Mouse (Mus musculus) embryonic facial prominence, embryonic 14.5 days (tissue): Measurements from ENCODE around the gene Gm11037. TPM values are rescaled to one million over a fixed set of nuclear protein-coding genes. Genes with fewer than 3 reads are reported as not detected.

Experiments used
- ATAC-seq: fragments of 200-750 bp; cut with Nextera tagmentation; 2 replicates; pipeline ENCODE4 v1.8.0; 2017; ENCODE audit warnings: low read depth, moderate number of reproducible peaks, moderate TSS enrichment
- DNase-seq: peaks from one replicate; pipeline ENCODE4 v3.0.0-alpha.2; 2015; ENCODE audit warnings: low spot score
- H3K27ac ChIP-seq: fragments of 300-500 bp; sonication (generic); replicated peaks from 2 replicates; pipeline ENCODE4 v1.5.1; 2014; ENCODE audit warnings: low read depth, mild to moderate bottlenecking, low read length, moderate library complexity
- H3K27me3 ChIP-seq: fragments of 300-500 bp; sonication (generic); replicated peaks from 2 replicates; pipeline ENCODE4 v1.6.1; 2014; ENCODE audit warnings: low read length; ENCODE audit not compliant: control insufficient read depth, insufficient read depth
- H3K36me3 ChIP-seq: fragments of 300-500 bp; sonication (generic); 2 replicates; pipeline ENCODE4 v1.6.1; 2014; ENCODE audit warnings: low read length, mixed read lengths; ENCODE audit not compliant: control insufficient read depth, insufficient read depth
- H3K4me1 ChIP-seq: fragments of 300-500 bp; sonication (generic); 2 replicates; pipeline ENCODE4 v1.6.1; 2014; ENCODE audit warnings: antibody characterized with exemption, low read length; ENCODE audit not compliant: control insufficient read depth, insufficient read depth
- H3K4me2 ChIP-seq: fragments of 300-500 bp; sonication (generic); 2 replicates; pipeline ENCODE4 v1.6.1; 2014; ENCODE audit warnings: low read depth, mild to moderate bottlenecking, low read length, moderate library complexity, mixed read lengths
- H3K4me3 ChIP-seq: fragments of 300-500 bp; sonication (generic); 2 replicates; pipeline ENCODE4 v1.5.1; 2014; ENCODE audit warnings: low read depth, mild to moderate bottlenecking, low read length
- H3K9ac ChIP-seq: fragments of 300-500 bp; sonication (generic); 2 replicates; pipeline ENCODE4 v1.6.1; 2014; ENCODE audit warnings: low read depth, mild to moderate bottlenecking, low read length, moderate library complexity, mixed read lengths
- H3K9me3 ChIP-seq: fragments of 300-500 bp; sonication (generic); 2 replicates; pipeline ENCODE4 v1.6.1; 2016; ENCODE audit warnings: low read length; ENCODE audit not compliant: control insufficient read depth
- WGBS: fragments of 180-500 bp; shearing (Covaris S2); extraction: QIAGEN DNeasy Blood & Tissue Kit; methylation state at CpG from one replicate; pipeline ENCODE4 v1.1.7; 2014; 5-methylcytosine and 5-hydroxymethylcytosine counted together
- polyA plus RNA-seq: library from polyadenylated mRNA; unstranded; fragments of >200 nt; fragmentation: Nextera tagmentation; extraction: Ambion mirVana; gene quantifications from 2 replicates; pipeline ENCODE4 v1.2.1, GENCODE M21; 2014

Gene Gm11037
- not detected in 2 replicates for polyA plus RNA-seq

DNA sequence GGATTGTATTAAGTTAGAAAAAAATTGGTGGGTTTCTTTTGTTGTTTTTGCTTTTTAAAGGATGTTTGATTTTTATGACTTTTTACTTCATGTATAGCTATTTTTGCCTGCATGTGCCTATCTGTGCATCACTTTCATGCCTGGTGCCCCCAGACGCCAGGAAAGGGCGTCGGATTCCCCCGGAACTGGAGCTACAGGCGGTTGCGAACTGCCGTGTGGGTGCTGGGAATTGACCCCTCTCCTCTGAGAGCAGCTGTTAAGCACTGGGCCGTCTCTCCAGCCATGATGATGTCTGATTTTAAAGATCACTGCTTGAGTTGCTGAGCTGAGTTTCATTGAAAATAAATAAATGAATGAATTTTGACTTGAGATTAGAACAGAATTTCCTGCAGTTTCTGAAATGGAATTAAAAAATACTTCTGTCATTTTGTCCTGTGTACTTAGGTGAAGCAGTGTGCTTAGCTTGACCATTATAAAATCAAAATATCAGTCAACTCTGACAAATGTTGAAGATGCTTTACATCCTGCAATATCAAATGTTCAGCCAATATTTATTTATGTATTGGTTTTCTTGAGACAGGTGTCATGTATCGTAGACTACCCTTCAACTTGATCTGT, at the start of gene Gm11037:
Gene Gm11037, plus strand, starts transcription at position 568 of the 618 bp plus-strand sequence.
- DNase-seq, result no peak
- no peak within 1 kb of the TSS for H3K4me3 ChIP-seq
- no peak within 1 kb of the TSS for H3K9ac ChIP-seq
- no peaks in the 10 kb centered on the region for H3K27me3 ChIP-seq
- H3K4me2 ChIP-seq, result no peak within 1 kb of the TSS
- H3K4me1 ChIP-seq, result peaks cover 6% of the 10 kb centered on the region; the same call in 1 of the 2 replicates
- no peaks in the 10 kb centered on the region for H3K9me3 ChIP-seq
- no peak for ATAC-seq
- H3K36me3 ChIP-seq, result peaks cover 43% of the 10 kb centered on the region
- 77% methylated on average over 9 of the region's 9 CpGs for WGBS
- 0 out of 2 replicates have a peak within 1 kb of the TSS, but pooled peaks have one; percentile 23 for H3K27ac ChIP-seq

DNA sequence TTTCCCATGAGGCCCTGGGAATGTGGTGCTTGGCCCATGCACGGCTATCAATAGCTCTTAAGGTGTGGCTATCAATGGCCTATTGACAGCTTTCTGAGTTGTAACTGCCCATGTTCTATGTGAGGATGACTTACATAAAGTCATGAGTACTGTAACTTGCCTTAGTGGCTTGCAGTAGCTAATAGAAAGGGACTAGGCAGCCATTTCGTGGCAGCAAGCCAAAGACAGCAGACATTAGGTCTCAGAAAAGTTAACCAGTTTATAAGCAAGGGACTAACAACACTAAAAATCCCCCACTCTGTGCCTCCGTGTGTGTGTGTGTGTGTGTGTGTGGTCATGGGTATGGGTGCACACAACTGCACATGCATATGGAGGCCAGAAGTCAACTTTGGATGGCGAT, 49.1 kb upstream of the Gm11037 start:
- no peak overlapping the region for H3K9ac ChIP-seq
- ATAC-seq (no peak), DNase-seq (no peak)
- H3K36me3 ChIP-seq, result no peaks in the 10 kb centered on the region
- H3K9me3 ChIP-seq, result no peaks in the 10 kb centered on the region
- H3K27me3 ChIP-seq, result no peaks in the 10 kb centered on the region
- H3K4me2 ChIP-seq, result no peak overlapping the region
- H3K4me1 ChIP-seq, result no peaks in the 10 kb centered on the region
- no peak overlapping the region for H3K4me3 ChIP-seq
- WGBS, result 84% methylated on average over 4 of the region's 4 CpGs
- H3K27ac ChIP-seq, result no peak overlapping the region

DNA sequence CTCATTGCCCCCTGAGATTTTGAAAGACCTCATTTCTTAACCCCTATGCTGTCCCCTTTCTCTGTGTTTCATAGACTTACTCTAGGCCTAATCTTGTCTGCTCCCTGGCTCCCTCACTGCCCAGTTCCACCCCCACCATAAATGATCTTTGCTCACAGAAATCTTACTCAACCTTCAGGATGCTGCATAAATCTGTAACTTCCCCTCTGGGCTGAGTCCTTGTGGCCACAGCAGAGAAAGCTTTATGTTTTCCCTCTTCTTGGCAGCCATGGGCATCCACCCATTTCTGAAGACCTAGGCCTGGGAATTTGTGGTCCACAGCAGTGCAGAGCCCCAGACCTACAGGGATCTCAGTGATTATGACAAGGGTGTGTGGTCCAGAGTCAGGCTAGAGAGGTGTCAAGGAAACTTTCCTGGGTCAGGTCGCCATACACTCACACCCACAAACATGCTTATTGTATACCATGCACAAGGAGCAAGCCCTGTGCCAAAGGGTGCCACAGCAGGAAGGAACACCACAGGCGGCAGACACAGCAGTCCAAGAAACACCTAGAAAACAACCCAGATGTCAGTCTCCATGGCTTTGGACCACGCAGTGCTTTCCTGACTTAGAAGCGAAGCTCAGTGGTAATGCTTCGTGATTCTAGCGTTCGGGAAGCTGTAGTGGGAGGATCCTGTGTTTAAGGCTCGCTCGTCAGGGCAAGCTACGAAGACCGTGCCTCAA, 46.5 kb upstream of the Gm11037 start, which contains the start of gene Siglec1:
Gene Siglec1, minus strand, starts transcription at position 99 of the 724 bp plus-strand sequence.
- H3K4me2 ChIP-seq, result no peak within 1 kb of the TSS
- no peaks in the 10 kb centered on the region for H3K36me3 ChIP-seq
- H3K9ac ChIP-seq, result peak within 1 kb of the TSS; percentile 30; the same call in 1 of the 2 replicates
- H3K4me3 ChIP-seq, result no peak within 1 kb of the TSS
- H3K27me3 ChIP-seq, result no peaks in the 10 kb centered on the region
- DNase-seq (no peak), ATAC-seq (no peak)
- WGBS, result 88% methylated on average over 11 of the region's 11 CpGs
- H3K4me1 ChIP-seq, result no peaks in the 10 kb centered on the region
- H3K27ac ChIP-seq, result no peak within 1 kb of the TSS
- H3K9me3 ChIP-seq, result no peaks in the 10 kb centered on the region

DNA sequence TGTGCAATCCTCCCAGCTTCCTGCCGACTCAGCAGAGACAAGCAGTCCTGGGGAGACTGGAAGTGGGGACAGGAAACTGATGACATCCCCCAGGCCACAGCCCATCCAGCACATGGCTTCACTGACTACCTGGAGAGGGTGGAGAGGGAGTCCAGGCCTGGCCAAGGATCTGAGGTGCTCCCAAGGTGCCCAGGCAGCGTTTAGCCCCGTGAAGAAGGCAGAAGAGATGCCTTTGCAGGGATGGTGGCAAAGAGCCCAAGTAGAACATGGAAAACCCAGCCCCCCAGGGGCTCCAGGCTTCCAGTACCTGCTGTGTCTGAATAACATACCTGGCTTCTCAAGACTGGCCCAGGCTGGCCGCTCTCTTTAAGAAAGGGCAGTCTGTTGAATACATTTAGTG, 44.7 kb upstream of the Gm11037 start:
- WGBS, result 69% methylated on average over 4 of the region's 4 CpGs
- no peak for ATAC-seq
- no peak for DNase-seq

DNA sequence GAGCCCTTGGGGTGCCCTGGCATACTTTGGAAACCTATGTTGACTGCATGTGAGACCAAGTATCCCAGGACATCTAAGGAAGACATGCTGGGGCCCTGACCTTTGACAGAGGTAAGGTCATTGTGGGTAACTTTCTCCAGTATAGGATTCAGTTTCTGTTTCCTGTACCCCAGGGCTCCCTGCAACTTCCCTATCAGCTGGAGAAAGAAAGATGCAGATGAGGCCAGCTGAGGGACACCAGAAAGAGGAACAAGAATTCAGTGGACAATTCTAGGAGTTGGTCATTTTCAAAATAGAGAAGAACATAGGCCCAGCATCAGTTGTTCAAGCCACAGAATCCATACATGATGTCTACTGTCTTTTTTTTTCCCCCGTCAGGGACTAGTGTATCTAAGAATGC, 43.7 kb upstream of the Gm11037 start:
- H3K36me3 ChIP-seq, result no peaks in the 10 kb centered on the region
- H3K9me3 ChIP-seq, result no peaks in the 10 kb centered on the region
- DNase-seq (no peak), ATAC-seq (no peak)
- no peak overlapping the region for H3K27ac ChIP-seq
- WGBS, result 80% methylated on average over 1 of the region's 1 CpGs
- H3K27me3 ChIP-seq, result no peaks in the 10 kb centered on the region
- H3K4me2 ChIP-seq, result no peak overlapping the region
- no peak overlapping the region for H3K4me3 ChIP-seq
- H3K4me1 ChIP-seq, result no peaks in the 10 kb centered on the region
- no peak overlapping the region for H3K9ac ChIP-seq

More for the DNA sequence above, 44.7 kb upstream of the Gm11037 start:
- H3K9me3 ChIP-seq, result no peaks in the 10 kb centered on the region
- no peak overlapping the region for H3K27ac ChIP-seq
- no peaks in the 10 kb centered on the region for H3K27me3 ChIP-seq
- H3K4me1 ChIP-seq, result no peaks in the 10 kb centered on the region
- H3K4me2 ChIP-seq, result no peak overlapping the region
- no peak overlapping the region for H3K9ac ChIP-seq
- no peaks in the 10 kb centered on the region for H3K36me3 ChIP-seq
- no peak overlapping the region for H3K4me3 ChIP-seq

DNA sequence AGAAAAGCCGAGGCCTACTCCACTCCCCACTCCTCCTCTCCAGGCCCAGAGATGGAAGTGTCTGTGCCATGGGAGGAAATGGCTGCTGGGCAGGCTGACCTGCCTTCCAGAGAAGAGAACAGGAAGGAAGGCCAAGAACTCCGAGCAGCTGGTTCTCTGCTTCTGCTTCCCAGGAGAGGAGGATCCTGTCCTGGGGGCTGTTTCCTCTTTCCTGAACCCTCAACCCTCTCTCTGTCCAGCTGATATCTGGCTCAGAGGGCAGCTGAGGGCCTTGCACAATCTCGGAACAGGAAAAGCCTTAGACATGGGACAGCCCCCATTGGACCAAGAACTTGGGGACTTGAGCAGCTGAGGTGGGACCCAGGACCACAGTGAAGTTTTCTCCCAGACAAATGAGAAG, 42.4 kb upstream of the Gm11037 start:
- H3K27me3 ChIP-seq, result no peaks in the 10 kb centered on the region
- no peak overlapping the region for H3K9ac ChIP-seq
- ATAC-seq, result no peak
- WGBS, result 61% methylated on average over 3 of the region's 3 CpGs
- no peaks in the 10 kb centered on the region for H3K36me3 ChIP-seq
- no peak for DNase-seq
- H3K27ac ChIP-seq, result no peak overlapping the region
- H3K4me3 ChIP-seq, result no peak overlapping the region
- H3K4me1 ChIP-seq, result no peaks in the 10 kb centered on the region
- no peak overlapping the region for H3K4me2 ChIP-seq
- H3K9me3 ChIP-seq, result no peaks in the 10 kb centered on the region

DNA sequence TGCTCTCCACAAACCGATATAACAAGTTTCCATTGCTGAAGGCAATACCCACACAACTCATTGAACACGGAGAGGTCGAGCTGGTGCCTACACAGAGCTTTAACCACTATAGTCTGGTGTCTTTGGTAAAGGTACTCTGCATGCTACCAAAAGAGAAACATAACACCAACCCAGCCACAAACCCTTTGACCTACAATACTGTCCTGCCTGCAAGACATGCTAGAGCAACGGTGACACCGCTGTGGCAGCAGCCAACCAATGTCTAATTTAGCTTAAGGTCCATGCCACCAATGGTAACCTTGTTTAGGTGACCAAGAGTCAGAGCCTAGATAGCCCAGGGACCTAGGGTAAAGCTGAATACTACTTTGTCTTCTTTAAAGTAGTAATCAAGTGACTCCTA, 39.7 kb upstream of the Gm11037 start:
- Histone ChIP-seq H3K4me3 (no peak overlapping the region), H3K4me2 (no peak overlapping the region), H3K27me3 (no peaks in the 10 kb centered on the region), H3K27ac (no peak overlapping the region), H3K4me1 (peaks cover 8% of the 10 kb centered on the region; the same call in 1 of the 2 replicates), H3K9me3 (no peaks in the 10 kb centered on the region), H3K9ac (no peak overlapping the region), H3K36me3 (no peaks in the 10 kb centered on the region)
- ATAC-seq (no peak), DNase-seq (no peak)
- WGBS, result 75% methylated on average over 5 of the region's 5 CpGs

DNA sequence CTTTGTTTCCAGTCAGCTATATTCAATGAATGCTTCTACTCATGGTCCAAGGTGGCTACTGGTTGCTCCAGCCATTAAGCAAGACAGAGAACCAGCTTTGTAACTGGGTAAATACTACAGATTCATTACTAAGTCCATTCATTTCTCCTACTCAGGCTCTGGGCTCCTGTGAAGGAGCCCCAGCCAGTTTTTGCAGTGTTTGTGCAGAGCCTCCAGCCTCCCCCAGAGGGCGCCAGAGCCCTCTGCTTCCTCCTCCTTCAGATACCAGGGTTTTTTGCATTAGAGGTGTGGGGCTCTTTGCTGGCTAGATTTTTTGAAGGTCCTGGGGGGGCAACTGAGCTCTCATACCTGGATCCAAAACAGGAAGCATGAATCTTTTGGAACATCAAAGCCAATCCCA, 38.5 kb upstream of the Gm11037 start:
- Histone ChIP-seq H3K36me3 (no peaks in the 10 kb centered on the region), H3K27ac (no peak overlapping the region), H3K9me3 (no peaks in the 10 kb centered on the region), H3K27me3 (no peaks in the 10 kb centered on the region), H3K9ac (no peak overlapping the region), H3K4me3 (no peak overlapping the region), H3K4me1 (peaks cover 8% of the 10 kb centered on the region; the same call in 1 of the 2 replicates), H3K4me2 (no peak overlapping the region)
- peak; percentile 68 for DNase-seq
- ATAC-seq, result no peak
- WGBS, result 0% methylated on average over 1 of the region's 1 CpGs
